Comparison of ENCODE assay signal across 8 mouse cellular contexts in the genomic region with DNA sequence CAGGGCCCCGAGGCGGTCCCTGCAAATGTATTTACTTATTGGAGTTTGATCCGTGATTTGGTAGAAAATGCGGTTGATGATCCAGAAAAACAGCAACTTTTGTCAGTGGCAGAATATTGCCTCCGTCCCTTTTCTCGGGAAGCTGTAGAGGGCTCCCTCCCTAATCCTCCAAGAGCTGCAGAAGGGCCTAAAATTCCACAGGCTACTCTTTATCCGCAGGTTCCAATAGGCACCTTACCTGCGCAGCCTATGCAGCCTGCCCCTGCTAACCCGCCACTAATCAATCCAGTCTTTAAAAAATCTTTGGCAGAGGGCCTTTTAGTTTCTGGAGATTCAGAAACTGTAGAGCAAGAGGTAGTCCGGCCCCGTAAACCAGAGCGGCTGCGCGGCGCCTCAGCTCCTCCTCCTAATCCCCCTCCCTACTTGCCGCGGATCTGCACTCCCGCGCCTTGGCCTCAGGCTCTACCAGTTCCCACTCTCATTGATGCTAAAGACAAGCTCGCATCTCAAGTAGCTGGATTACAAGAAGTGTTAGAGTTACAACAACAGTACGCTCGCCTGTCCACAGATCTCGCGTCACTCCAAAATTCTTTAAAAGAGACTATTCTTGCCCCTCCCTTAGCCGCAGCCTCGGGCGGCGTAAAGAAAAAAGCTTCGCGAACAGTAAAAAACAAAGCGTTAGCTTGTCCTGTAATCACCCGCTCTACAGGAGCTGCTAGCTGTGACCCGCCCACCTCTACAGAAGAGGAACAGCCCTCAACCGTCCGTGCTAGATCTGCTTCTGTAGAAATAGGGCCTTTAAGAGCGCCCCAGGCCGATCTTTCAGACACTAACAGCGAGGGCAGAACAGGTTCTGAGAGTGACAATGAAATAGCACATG. TPM values are rescaled to one million over a fixed set of nuclear protein-coding genes. Genes with fewer than 3 reads are reported as not detected.
A peak's percentile ranks its signal among the peaks of the same experiment; 100 is the strongest.
DNase-seq lines count a peak whose midpoint lies in the region; ATAC-seq and TF ChIP-seq lines count a peak whose summit lies in the region.

No protein-coding gene starts in this region.

- WGBS in forebrain, embryonic 13.5 days: under 1% methylated on average over 38 of the region's 38 CpGs
- WGBS in lung, embryonic 14.5 days: under 1% methylated on average over 38 of the region's 38 CpGs
- whole genome bisulfite sequencing in neural tube, embryonic 15.5 days: under 1% methylated on average over 38 of the region's 38 CpGs

- TF ChIP-seq CTCF in ES-Bruce4 (IDR thresholded peaks at IDR 0.05; ENCODE audit: low read depth, low read length): no peak
- no peak for TF ChIP-seq CTCF in lung, embryonic 14.5 days (IDR thresholded peaks at IDR 0.05; ENCODE audit: low read depth)

- H3K4me3 ChIP-seq in ES-Bruce4 (ENCODE audit: low read depth, low read length): peak overlapping the region; percentile 72
- H3K4me3 ChIP-seq in forebrain, embryonic 13.5 days: peak overlapping the region; percentile 42
- H3K4me3 ChIP-seq in lung, embryonic 14.5 days (ENCODE audit: low read depth, low read length): peak overlapping the region; percentile 38
- peak overlapping the region; percentile 42 for H3K4me3 ChIP-seq in neural tube, embryonic 15.5 days (replicated peaks)

- no peaks in the 10 kb centered on the region for H3K9me3 ChIP-seq in ES-Bruce4 (replicated peaks; ENCODE audit: control insufficient read depth, insufficient read depth, low read length, poor library complexity, severe bottlenecking)
- no peaks in the 10 kb centered on the region for H3K9me3 ChIP-seq in forebrain, embryonic 13.5 days (replicated peaks)
- H3K9me3 ChIP-seq in lung, embryonic 14.5 days (ENCODE audit: low read depth, low read length): no peaks in the 10 kb centered on the region
- no peaks in the 10 kb centered on the region for H3K9me3 ChIP-seq in neural tube, embryonic 15.5 days (replicated peaks)

- H3K27me3 ChIP-seq in ES-Bruce4 (ENCODE audit: control insufficient read depth, insufficient read depth, low read length, poor library complexity, severe bottlenecking): peaks cover 2% of the 10 kb centered on the region
- H3K27me3 ChIP-seq in forebrain, embryonic 13.5 days: peaks cover 4% of the 10 kb centered on the region; the same call in 1 of the 2 replicates
- H3K27me3 ChIP-seq in lung, embryonic 14.5 days (ENCODE audit: insufficient read depth, low read length): no peaks in the 10 kb centered on the region
- no peaks in the 10 kb centered on the region for H3K27me3 ChIP-seq in neural tube, embryonic 15.5 days (replicated peaks)

- peak overlapping the region; percentile 33; the same call in 1 of the 2 replicates for H3K9ac ChIP-seq in ES-Bruce4 (ENCODE audit: low read depth, poor library complexity, severe bottlenecking)
- peak overlapping the region; percentile 75 for H3K9ac ChIP-seq in forebrain, embryonic 13.5 days
- peak overlapping the region; percentile 47 for H3K9ac ChIP-seq in lung, embryonic 14.5 days
- peak overlapping the region; percentile 52 for H3K9ac ChIP-seq in neural tube, embryonic 15.5 days (replicated peaks)

- H3K27ac ChIP-seq in ES-Bruce4 (ENCODE audit: insufficient read depth, low read length): no peak overlapping the region
- peak overlapping the region; percentile 93 for H3K27ac ChIP-seq in forebrain, embryonic 13.5 days
- H3K27ac ChIP-seq in lung, embryonic 14.5 days (ENCODE audit: low read depth): peak overlapping the region; percentile 69
- H3K27ac ChIP-seq in neural tube, embryonic 15.5 days (replicated peaks): peak overlapping the region; percentile 81

- H3K4me1 ChIP-seq in ES-Bruce4 (ENCODE audit: control insufficient read depth, insufficient read depth, low read length): peaks cover 2% of the 10 kb centered on the region
- H3K4me1 ChIP-seq in forebrain, embryonic 13.5 days: peaks cover 7% of the 10 kb centered on the region
- H3K4me1 ChIP-seq in lung, embryonic 14.5 days (ENCODE audit: insufficient read depth): no peaks in the 10 kb centered on the region
- H3K4me1 ChIP-seq in neural tube, embryonic 15.5 days: peaks cover 24% of the 10 kb centered on the region

- intact Hi-C loops in heart, postnatal 14 days (cut with DNase I): no loop called here

- no peak for TF ChIP-seq POLR2A in ES-Bruce4 (IDR thresholded peaks at IDR 0.05; ENCODE audit: insufficient read depth, low read length)

- no peaks in the 10 kb centered on the region for H3K36me3 ChIP-seq in ES-Bruce4 (ENCODE audit: control insufficient read depth, insufficient read depth, low read length, poor library complexity, severe bottlenecking)
- H3K36me3 ChIP-seq in forebrain, embryonic 13.5 days (ENCODE audit: poor library complexity, severe bottlenecking): no peaks in the 10 kb centered on the region
- no peaks in the 10 kb centered on the region for H3K36me3 ChIP-seq in lung, embryonic 14.5 days (ENCODE audit: insufficient read depth)
- H3K36me3 ChIP-seq in neural tube, embryonic 15.5 days: no peaks in the 10 kb centered on the region

- TF ChIP-seq EP300 in ES-Bruce4 (IDR thresholded peaks at IDR 0.05; ENCODE audit: insufficient read depth, low read depth, low read length): 0 out of 2 replicates have a peak, but pooled peaks have one; percentile 24

- H3K4me2 ChIP-seq in forebrain, embryonic 13.5 days: peak overlapping the region; percentile 73
- peak overlapping the region; percentile 80 for H3K4me2 ChIP-seq in lung, embryonic 14.5 days
- peak overlapping the region; percentile 96 for H3K4me2 ChIP-seq in neural tube, embryonic 15.5 days

- peak; percentile 96 for ATAC-seq in forebrain, embryonic 13.5 days
- ATAC-seq in lung, embryonic 14.5 days (ENCODE audit: insufficient read depth): peak; percentile 95
- peak; percentile 96 for ATAC-seq in neural tube, embryonic 15.5 days (ENCODE audit: low FRiP score)

- DNase-seq in cerebellum, adult 11 months: peak; percentile 12
- DNase-seq in heart, postnatal 14 days: peak; percentile 67 to 68
- peak; percentile 79 to 87 for DNase-seq in kidney, postnatal 4 days
- peak; percentile 84 for DNase-seq in lung, embryonic 14.5 days
- DNase-seq in testis, postnatal 14 days (ENCODE audit: low spot score): peak; percentile 76

RNA-seq across cellular contexts. Expression of a gene that starts 0.9 kb away (rescaled TPM):
- not detected in 2 replicates for polyA plus RNA-seq in ES-Bruce4 (2011; ENCODE audit: insufficient read depth, insufficient read length, low read depth, missing spikeins)
- 0.06 and 0.14 TPM in 2 replicates for polyA plus RNA-seq in forebrain, embryonic 13.5 days (2015; fragmentation: Nextera tagmentation; extraction: Ambion mirVana)
- under 1 TPM; 0.12 to 0.24 TPM for total RNA-seq in heart, postnatal 14 days (2021)
- polyA plus RNA-seq in lung, embryonic 14.5 days (2014; fragmentation: Nextera tagmentation; extraction: Ambion mirVana): 0.26 and 0.38 TPM in 2 replicates
- 0.29 and 0.47 TPM in 2 replicates for polyA plus RNA-seq in neural tube, embryonic 15.5 days (2015; fragmentation: Nextera tagmentation; extraction: Ambion mirVana)

RNA-seq across cellular contexts. Expression of a gene that starts 55.3 kb away (rescaled TPM):
- polyA plus RNA-seq in ES-Bruce4 (2011; ENCODE audit: insufficient read depth, insufficient read length, low read depth, missing spikeins): 100 and 102 TPM in 2 replicates
- 53.9 and 57.0 TPM in 2 replicates for polyA plus RNA-seq in forebrain, embryonic 13.5 days (2015; fragmentation: Nextera tagmentation; extraction: Ambion mirVana)
- total RNA-seq in heart, postnatal 14 days (2021): 10 to 100 TPM in 1 of 2 experiments, 1 to 10 TPM in 1; 8.8 to 11.3 TPM
- polyA plus RNA-seq in lung, embryonic 14.5 days (2014; fragmentation: Nextera tagmentation; extraction: Ambion mirVana): 74.7 and 85.6 TPM in 2 replicates
- polyA plus RNA-seq in neural tube, embryonic 15.5 days (2015; fragmentation: Nextera tagmentation; extraction: Ambion mirVana): 30.9 and 44.6 TPM in 2 replicates

Comparison
In these comparisons a context has a peak if more than half of its experiments do, and no peak if none do; other contexts are left out.
1. DNase-seq: peak in every context shown above with its lines; median percentile 84 in lung, embryonic 14.5 days; 83 in kidney, postnatal 4 days; 76 in testis, postnatal 14 days; 68 in heart, postnatal 14 days; 12 in cerebellum, adult 11 months.